Mouse (Mus musculus): ENCODE measurements around the gene Mctp2.
"Not testable (repeated sequence)": the region's sequence is repeated elsewhere in the genome, so short reads cannot be mapped to it uniquely, and the experiment has no call there.

- TF ChIP-seq CTCF (IDR thresholded peaks at IDR 0.05; ENCODE audit: low read depth, low read length); GATA1 (IDR thresholded peaks at IDR 0.05; ENCODE audit: borderline replicate concordance, low read length); TAL1 (conservative IDR thresholded peaks at IDR 0.05; ENCODE audit: low read depth, low read length): not testable (repeated sequence)
Observed at GRCm38 (mm10) chr7:72250326-72250725, 56.1 kb downstream of the Mctp2 start.

Measured in G1E (cell line).